Mouse (Mus musculus): ENCODE results near the gene Nde1. TPM values are rescaled to one million over a fixed set of nuclear protein-coding genes. Genes with fewer than 3 reads are reported as not detected.

Gene Nde1
- polyA plus RNA-seq, 1 experiment, result 30.0 TPM

DNA sequence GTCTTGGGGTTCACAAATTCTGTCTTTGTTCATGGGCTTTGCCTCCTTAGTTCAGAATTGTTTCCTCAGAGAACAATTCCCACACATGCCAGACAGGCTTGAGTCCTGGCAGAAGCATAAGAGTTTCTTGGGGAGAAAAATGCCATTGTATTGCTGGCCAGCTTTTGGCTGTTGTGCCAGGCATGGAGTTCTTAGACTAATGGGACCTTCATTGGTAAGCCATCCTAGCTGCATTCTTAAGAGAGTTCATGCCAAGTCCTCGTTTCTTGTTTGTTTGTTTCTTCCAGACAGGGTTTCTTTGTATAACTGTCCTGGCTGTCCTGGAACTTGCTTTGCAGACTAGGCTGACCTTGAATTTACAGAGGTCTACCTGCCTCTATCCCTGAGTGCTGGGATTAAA, 20.8 kb downstream of the Nde1 start:
- no peaks in the 10 kb centered on the region for H3K4me1 ChIP-seq (ENCODE audit: control insufficient read depth, insufficient read depth, low read length)
- H3K4me3 ChIP-seq (ENCODE audit: insufficient read depth, low read length), result no peak overlapping the region
- TF ChIP-seq CTCF (IDR thresholded peaks at IDR 0.05; ENCODE audit: extremely low read depth, insufficient read depth, low read length) (no peak), POLR2A (IDR thresholded peaks at IDR 0.05; ENCODE audit: extremely low read depth, insufficient read depth, low read length) (no peak)
- H3K27ac ChIP-seq (ENCODE audit: insufficient read depth, low read length), result 0 out of 2 replicates have a peak overlapping the region, but pooled peaks have one; percentile 53

DNA sequence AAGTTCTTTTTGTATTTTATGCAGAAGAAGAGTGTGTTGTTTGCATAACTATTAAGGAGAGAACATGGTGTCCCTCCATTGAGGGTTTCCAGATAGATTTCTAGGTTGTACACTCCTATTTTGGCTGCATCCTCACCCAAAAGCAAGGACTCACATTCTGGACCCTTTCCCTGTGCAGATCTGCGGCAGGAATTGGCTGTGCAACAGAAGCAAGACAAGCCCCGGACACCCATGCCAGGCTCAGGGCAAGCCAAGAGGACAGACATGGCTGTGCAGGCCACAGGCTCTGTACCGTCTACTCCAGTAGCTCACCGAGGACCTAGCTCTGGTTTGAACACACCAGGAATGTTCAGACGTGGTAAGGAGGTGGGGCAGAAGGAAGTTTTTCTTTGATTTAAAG, 22.4 kb downstream of the Nde1 start:
- TF ChIP-seq CTCF (IDR thresholded peaks at IDR 0.05; ENCODE audit: extremely low read depth, insufficient read depth, low read length), result no peak
- no peak for TF ChIP-seq POLR2A (IDR thresholded peaks at IDR 0.05; ENCODE audit: extremely low read depth, insufficient read depth, low read length)
- H3K4me1 ChIP-seq (ENCODE audit: control insufficient read depth, insufficient read depth, low read length), result no peaks in the 10 kb centered on the region
- H3K27ac ChIP-seq (ENCODE audit: insufficient read depth, low read length), result no peak overlapping the region
- no peak overlapping the region for H3K4me3 ChIP-seq (ENCODE audit: insufficient read depth, low read length)

DNA sequence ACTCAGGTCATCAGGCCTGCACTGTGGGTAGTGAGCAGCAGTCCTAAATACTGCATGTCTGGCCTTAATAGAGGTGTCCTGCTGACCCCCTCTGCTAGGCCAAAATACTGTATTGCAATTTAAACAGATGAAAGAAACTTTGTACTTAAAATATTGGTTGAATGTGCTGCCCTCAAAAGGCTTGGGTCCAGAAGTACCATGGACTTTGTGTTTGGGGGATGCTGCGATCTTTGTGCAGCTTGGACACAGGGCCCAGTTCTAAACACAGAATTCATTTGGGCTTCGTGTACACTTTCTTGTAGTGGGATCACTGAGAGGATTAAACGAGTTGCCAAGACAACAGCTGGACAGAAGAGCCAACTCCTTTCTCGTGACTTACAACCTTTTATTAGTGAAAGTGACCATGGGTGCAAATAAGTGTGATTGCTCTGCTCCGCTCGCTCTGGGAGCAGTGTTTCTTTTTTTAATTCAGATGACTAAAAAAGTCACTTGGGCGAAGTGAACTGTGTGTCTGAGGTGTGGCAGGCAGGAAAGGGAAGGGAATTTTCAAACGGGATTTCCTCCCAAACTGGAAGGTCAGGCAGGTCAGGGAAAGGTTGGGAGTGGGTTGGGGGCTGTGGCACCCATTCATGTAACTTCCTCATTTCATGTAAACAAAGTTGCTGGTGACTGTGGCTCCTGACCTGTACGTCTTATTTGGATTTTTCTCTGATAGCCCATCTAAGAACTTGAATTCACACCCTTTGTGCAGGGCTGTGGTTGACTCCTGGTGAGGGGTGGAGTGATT, 31.3 kb downstream of the Nde1 start:
- Histone ChIP-seq H3K4me1 (ENCODE audit: control insufficient read depth, insufficient read depth, low read length) (no peaks in the 10 kb centered on the region), H3K27ac (ENCODE audit: insufficient read depth, low read length) (peak overlapping the region; percentile 49), H3K4me3 (ENCODE audit: insufficient read depth, low read length) (no peak overlapping the region)
- TF ChIP-seq CTCF (IDR thresholded peaks at IDR 0.05; ENCODE audit: extremely low read depth, insufficient read depth, low read length) (no peak), POLR2A (IDR thresholded peaks at IDR 0.05; ENCODE audit: extremely low read depth, insufficient read depth, low read length) (no peak)

DNA sequence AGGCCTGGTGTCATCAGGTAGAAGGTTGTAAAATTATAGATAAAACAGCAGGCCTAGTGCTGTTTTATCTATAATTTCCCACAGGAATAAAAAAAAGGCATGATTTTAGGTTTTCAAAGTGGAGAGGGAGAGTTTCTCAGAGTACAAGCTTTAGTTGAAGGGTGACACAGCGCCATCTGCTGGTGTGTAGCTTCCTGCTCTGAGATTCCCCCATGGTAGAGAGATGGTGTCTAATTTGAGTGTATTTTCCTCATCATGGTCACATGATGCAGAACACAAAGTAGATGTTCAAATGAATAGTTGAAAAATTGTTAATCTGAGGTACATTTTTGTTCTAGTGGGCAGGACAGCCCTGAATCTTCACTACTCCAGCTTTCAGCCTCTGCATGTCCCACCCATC, 32.4 kb downstream of the Nde1 start:
- TF ChIP-seq POLR2A (IDR thresholded peaks at IDR 0.05; ENCODE audit: extremely low read depth, insufficient read depth, low read length), result no peak
- peak; percentile 79 for TF ChIP-seq CTCF (IDR thresholded peaks at IDR 0.05; ENCODE audit: extremely low read depth, insufficient read depth, low read length)
- H3K4me3 ChIP-seq (ENCODE audit: insufficient read depth, low read length), result no peak overlapping the region
- H3K4me1 ChIP-seq (ENCODE audit: control insufficient read depth, insufficient read depth, low read length), result no peaks in the 10 kb centered on the region
- H3K27ac ChIP-seq (ENCODE audit: insufficient read depth, low read length), result no peak overlapping the region

DNA sequence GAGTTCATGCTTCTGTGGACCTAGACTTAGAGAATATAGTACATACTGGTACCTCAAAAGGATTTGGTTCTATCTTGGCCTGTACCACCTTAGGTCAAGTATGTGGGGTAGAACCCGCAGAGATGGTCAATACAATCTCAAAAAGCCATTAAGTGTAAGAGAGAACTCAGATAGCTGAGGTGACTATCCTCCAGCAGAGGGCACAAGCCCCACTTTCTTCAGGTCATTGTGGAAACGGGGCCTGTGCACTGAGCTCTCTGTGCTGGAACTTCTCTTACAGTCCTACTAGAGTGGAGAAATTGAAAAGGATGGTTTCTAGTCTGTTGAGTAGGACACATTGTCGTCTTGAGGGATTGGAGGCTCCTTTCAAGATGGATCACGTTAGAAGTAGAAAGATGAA, 35.7 kb downstream of the Nde1 start:
- H3K4me3 ChIP-seq (ENCODE audit: insufficient read depth, low read length), result no peak overlapping the region
- no peaks in the 10 kb centered on the region for H3K4me1 ChIP-seq (ENCODE audit: control insufficient read depth, insufficient read depth, low read length)
- TF ChIP-seq CTCF (IDR thresholded peaks at IDR 0.05; ENCODE audit: extremely low read depth, insufficient read depth, low read length) (no peak), POLR2A (IDR thresholded peaks at IDR 0.05; ENCODE audit: extremely low read depth, insufficient read depth, low read length) (no peak)
- no peak overlapping the region for H3K27ac ChIP-seq (ENCODE audit: insufficient read depth, low read length)

DNA sequence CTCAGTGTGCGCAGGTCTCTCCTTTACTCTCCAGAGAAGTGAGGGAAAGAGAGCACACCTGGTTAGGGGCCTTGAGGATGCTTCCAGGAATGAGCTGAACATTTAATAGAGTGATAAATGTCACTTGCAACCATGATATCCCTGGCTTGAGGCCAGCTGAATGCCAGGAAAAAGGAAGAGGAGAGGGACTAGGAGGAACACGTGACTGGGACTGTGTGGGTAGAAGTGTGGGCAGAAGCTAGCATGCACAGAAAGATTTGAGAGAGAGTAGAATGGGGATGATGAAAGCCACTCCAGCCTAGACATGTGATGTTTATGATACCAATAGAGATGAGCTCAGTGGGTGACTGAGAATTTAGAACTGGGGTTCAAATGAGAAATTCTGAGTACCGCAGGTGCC, 52.1 kb downstream of the Nde1 start:
- H3K27ac ChIP-seq (ENCODE audit: insufficient read depth, low read length), result no peak overlapping the region
- no peaks in the 10 kb centered on the region for H3K4me1 ChIP-seq (ENCODE audit: control insufficient read depth, insufficient read depth, low read length)
- H3K4me3 ChIP-seq (ENCODE audit: insufficient read depth, low read length), result no peak overlapping the region
- TF ChIP-seq CTCF (IDR thresholded peaks at IDR 0.05; ENCODE audit: extremely low read depth, insufficient read depth, low read length), result no peak
- no peak for TF ChIP-seq POLR2A (IDR thresholded peaks at IDR 0.05; ENCODE audit: extremely low read depth, insufficient read depth, low read length)

DNA sequence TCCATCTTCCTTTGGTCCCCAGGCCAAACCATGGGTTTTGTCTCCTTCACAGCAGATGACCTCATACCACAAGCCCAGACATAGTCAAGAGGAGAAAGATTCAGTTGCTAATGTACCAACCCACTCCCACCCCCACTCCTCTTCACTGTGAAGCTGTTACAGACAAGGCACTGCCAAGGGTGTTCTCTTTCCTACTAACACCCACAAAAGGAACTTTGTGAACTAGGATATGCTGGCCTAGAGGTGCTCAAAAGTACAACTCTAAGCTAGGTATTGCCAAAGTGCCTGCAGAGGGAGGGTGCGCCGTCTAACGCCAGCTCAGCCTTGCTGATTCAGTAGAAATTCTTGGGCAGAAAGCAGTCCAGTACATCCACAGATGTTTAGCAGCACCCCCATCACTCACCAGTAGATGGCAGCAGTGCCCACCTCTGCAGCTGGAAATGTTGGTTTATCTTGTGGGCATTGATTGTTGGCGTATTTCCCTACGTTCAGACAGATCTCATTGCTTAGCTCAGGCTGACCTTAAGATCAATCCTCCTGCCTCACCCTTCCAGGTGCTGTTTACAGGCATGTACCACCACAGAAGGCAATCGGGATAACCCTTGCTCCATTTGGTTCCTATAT, 74.1 kb downstream of the Nde1 start:
- H3K27ac ChIP-seq (ENCODE audit: insufficient read depth, low read length), result no peak overlapping the region
- no peak for TF ChIP-seq POLR2A (IDR thresholded peaks at IDR 0.05; ENCODE audit: extremely low read depth, insufficient read depth, low read length)
- TF ChIP-seq CTCF (IDR thresholded peaks at IDR 0.05; ENCODE audit: extremely low read depth, insufficient read depth, low read length), result peak; percentile 96
- no peaks in the 10 kb centered on the region for H3K4me1 ChIP-seq (ENCODE audit: control insufficient read depth, insufficient read depth, low read length)
- no peak overlapping the region for H3K4me3 ChIP-seq (ENCODE audit: insufficient read depth, low read length)

DNA sequence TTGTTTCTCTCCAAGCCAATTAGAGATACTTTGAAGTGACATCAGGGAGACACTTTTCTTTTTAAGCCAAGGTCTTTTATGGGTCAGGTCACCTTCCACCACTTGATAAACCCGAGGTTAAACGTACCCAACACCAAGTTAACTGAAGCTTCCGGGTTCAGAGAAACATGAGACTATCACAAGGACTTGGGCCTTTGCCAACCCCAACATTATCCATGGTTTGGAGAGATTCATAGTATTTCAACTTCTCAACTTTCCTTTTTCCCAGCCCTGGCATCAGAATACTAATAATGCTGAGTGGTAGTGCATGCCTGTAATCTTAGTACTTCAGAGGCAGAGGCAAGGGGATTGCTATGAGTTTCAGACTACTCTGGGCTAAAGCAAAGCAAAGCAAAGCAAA, 79.0 kb downstream of the Nde1 start:
- TF ChIP-seq CTCF (IDR thresholded peaks at IDR 0.05; ENCODE audit: extremely low read depth, insufficient read depth, low read length) (no peak), POLR2A (IDR thresholded peaks at IDR 0.05; ENCODE audit: extremely low read depth, insufficient read depth, low read length) (no peak)

More for the DNA sequence above, 79.0 kb downstream of the Nde1 start:
- Histone ChIP-seq H3K27ac (ENCODE audit: insufficient read depth, low read length) (no peak overlapping the region), H3K4me1 (ENCODE audit: control insufficient read depth, insufficient read depth, low read length) (no peaks in the 10 kb centered on the region), H3K4me3 (ENCODE audit: insufficient read depth, low read length) (no peak overlapping the region)

Other genes with a start within 250 kb of the Nde1 start
- 258 and 260 TPM in 2 replicates for gene 2900011O08Rik, start 176.7 kb upstream of the Nde1 start, polyA plus RNA-seq (2012; rRNA removed)
- gene Ifitm7, start 176.4 kb upstream of the Nde1 start, polyA plus RNA-seq (2012; rRNA removed), result 2.0 TPM in 2 replicates
- gene Marf1, start 76 bp downstream of the Nde1 start, polyA plus RNA-seq (2012; rRNA removed), result 45.4 and 46.7 TPM in 2 replicates
- 4.1 and 4.8 TPM in 2 replicates for gene Myh11, start 128.1 kb downstream of the Nde1 start, polyA plus RNA-seq (2012; rRNA removed)
- 73.1 and 79.8 TPM in 2 replicates for gene Fopnl, start 154.1 kb downstream of the Nde1 start, polyA plus RNA-seq (2012; rRNA removed)
- 13.1 and 15.3 TPM in 2 replicates for gene Abcc1, start 198.3 kb downstream of the Nde1 start, polyA plus RNA-seq (2012; rRNA removed)

All from cortical plate, adult 2 months (tissue).